ENCODE assay signal across 12 mouse cellular contexts in the genomic region with DNA sequence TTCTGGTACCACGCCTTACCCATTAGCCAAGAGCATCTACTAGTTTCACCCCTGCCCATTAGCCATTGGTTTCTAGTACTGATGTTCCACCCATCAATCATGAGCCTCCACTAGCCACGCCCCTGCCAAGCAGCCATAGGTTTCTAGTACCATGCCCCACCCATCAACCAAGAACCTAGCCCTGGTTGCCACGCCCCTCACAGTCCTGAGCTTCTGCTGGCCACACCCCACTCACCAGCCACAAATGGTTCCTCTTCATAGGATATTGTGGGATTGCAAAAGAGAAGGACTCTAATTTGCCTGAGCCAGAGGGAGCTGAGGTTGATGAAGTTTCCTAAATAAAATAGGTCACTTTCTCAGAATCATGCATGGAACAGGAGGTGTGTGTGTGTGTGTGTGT. TPM values are rescaled to one million over a fixed set of nuclear protein-coding genes. Genes with fewer than 3 reads are reported as not detected.
DNase-seq lines count a peak whose midpoint lies in the region; ATAC-seq and TF ChIP-seq lines count a peak whose summit lies in the region.
"Had no signal": no experiment of that assay in that cellular context is flagged by ENCODE, and none has a peak within 500 bp of the region (broad histone marks: within the 10 kb centered on the region; RNA-seq: fewer than 3 reads in every experiment).

No protein-coding gene starts in this region.

- WGBS in embryonic facial prominence, embryonic 14.5 days, result 63% methylated on average over 3 of the region's 3 CpGs
- 67% methylated on average over 3 of the region's 3 CpGs for WGBS in embryonic facial prominence, embryonic 10.5 days
- 50% methylated on average over 3 of the region's 3 CpGs for whole genome bisulfite sequencing in liver, postnatal 0 days (ENCODE audit: insufficient replicate concordance)
- WGBS in limb, embryonic 10.5 days, result 68% methylated on average over 3 of the region's 3 CpGs

- no peak overlapping the region for H3K27ac ChIP-seq in embryonic facial prominence, embryonic 14.5 days (replicated peaks; ENCODE audit: low read depth, low read length)
- H3K27ac ChIP-seq in embryonic facial prominence, embryonic 10.5 days (replicated peaks), result no peak overlapping the region
- no peak overlapping the region for H3K27ac ChIP-seq in liver, postnatal 0 days (ENCODE audit: low read depth)
- no peak overlapping the region for H3K27ac ChIP-seq in limb, embryonic 10.5 days
- H3K27ac ChIP-seq: limb, embryonic 12.5 days had no signal

- peaks cover 20% of the 10 kb centered on the region for H3K27me3 ChIP-seq in embryonic facial prominence, embryonic 14.5 days (replicated peaks; ENCODE audit: control insufficient read depth, insufficient read depth, low read length)
- H3K27me3 ChIP-seq in embryonic facial prominence, embryonic 10.5 days (replicated peaks; ENCODE audit: low read depth, poor library complexity, severe bottlenecking), result peaks cover 40% of the 10 kb centered on the region
- peaks cover 19% of the 10 kb centered on the region for H3K27me3 ChIP-seq in liver, postnatal 0 days (ENCODE audit: insufficient read depth, low read length)
- H3K27me3 ChIP-seq in limb, embryonic 10.5 days (ENCODE audit: low read depth, poor library complexity, severe bottlenecking), result peaks cover 41% of the 10 kb centered on the region

- no peaks in the 10 kb centered on the region for H3K36me3 ChIP-seq in embryonic facial prominence, embryonic 14.5 days (ENCODE audit: control insufficient read depth, insufficient read depth, low read length)
- H3K36me3 ChIP-seq in embryonic facial prominence, embryonic 10.5 days (replicated peaks), result no peaks in the 10 kb centered on the region; the same call in 1 of the 2 replicates
- H3K36me3 ChIP-seq in liver, postnatal 0 days (replicated peaks; ENCODE audit: insufficient read depth, low read length), result no peaks in the 10 kb centered on the region
- no peaks in the 10 kb centered on the region for H3K36me3 ChIP-seq in limb, embryonic 10.5 days
- H3K36me3 ChIP-seq: limb, embryonic 12.5 days had no signal

- H3K4me1 ChIP-seq in embryonic facial prominence, embryonic 14.5 days (ENCODE audit: control insufficient read depth, insufficient read depth, low read length), result no peaks in the 10 kb centered on the region
- peaks cover 6% of the 10 kb centered on the region for H3K4me1 ChIP-seq in embryonic facial prominence, embryonic 10.5 days
- no peaks in the 10 kb centered on the region for H3K4me1 ChIP-seq in liver, postnatal 0 days (ENCODE audit: insufficient read depth)
- H3K4me1 ChIP-seq in limb, embryonic 10.5 days, result peaks cover 6% of the 10 kb centered on the region; the same call in 1 of the 2 replicates
- H3K4me1 ChIP-seq: limb, embryonic 12.5 days had no signal

- TF ChIP-seq CTCF in liver, postnatal 0 days (IDR thresholded peaks at IDR 0.05; ENCODE audit: low read depth), result no peak

- TF ChIP-seq EP300 in liver, postnatal 0 days (IDR thresholded peaks at IDR 0.05; ENCODE audit: low read depth), result no peak

- H3K9ac ChIP-seq in embryonic facial prominence, embryonic 14.5 days (ENCODE audit: low read depth, low read length), result no peak overlapping the region
- H3K9ac ChIP-seq in liver, postnatal 0 days (replicated peaks), result no peak overlapping the region
- H3K9ac ChIP-seq: limb, embryonic 12.5 days had no signal

- no peak overlapping the region for H3K4me3 ChIP-seq in embryonic facial prominence, embryonic 14.5 days (ENCODE audit: low read depth, low read length)
- no peak overlapping the region for H3K4me3 ChIP-seq in embryonic facial prominence, embryonic 10.5 days
- H3K4me3 ChIP-seq in liver, postnatal 0 days (ENCODE audit: low read depth, low read length), result no peak overlapping the region
- H3K4me3 ChIP-seq in limb, embryonic 10.5 days, result no peak overlapping the region
- H3K4me3 ChIP-seq: limb, embryonic 12.5 days had no signal

- ATAC-seq in embryonic facial prominence, embryonic 14.5 days (ENCODE audit: low read depth), result no peak
- ATAC-seq in liver, postnatal 0 days, result no peak
- ATAC-seq: CD4-positive, CD25-positive, alpha-beta regulatory T cell, adult 4 months; inflammation-experienced regulatory T-cells, adult 6 months had no signal

- H3K9me3 ChIP-seq in embryonic facial prominence, embryonic 14.5 days (ENCODE audit: control insufficient read depth, low read length), result no peaks in the 10 kb centered on the region
- 0 out of 2 replicates have a peak, but pooled peaks cover 2% of the 10 kb centered on the region for H3K9me3 ChIP-seq in embryonic facial prominence, embryonic 10.5 days
- H3K9me3 ChIP-seq in liver, postnatal 0 days (ENCODE audit: low read length), result no peaks in the 10 kb centered on the region
- no peaks in the 10 kb centered on the region for H3K9me3 ChIP-seq in limb, embryonic 10.5 days (replicated peaks)

- H3K4me2 ChIP-seq in embryonic facial prominence, embryonic 14.5 days (ENCODE audit: low read depth, low read length), result no peak overlapping the region
- H3K4me2 ChIP-seq in liver, postnatal 0 days (ENCODE audit: low read depth, low read length), result no peak overlapping the region
- H3K4me2 ChIP-seq: limb, embryonic 12.5 days had no signal

- peak; percentile 54 for DNase-seq in embryonic facial prominence, embryonic 14.5 days (ENCODE audit: low spot score)
- no peak for DNase-seq in embryonic facial prominence, embryonic 10.5 days (ENCODE audit: low spot score)
- peak; percentile 31 for DNase-seq in A20 (ENCODE audit: low read depth, low spot score)
- DNase-seq in c-Kit-negative CD71-positive TER-119-positive erythroid progenitor cells, embryonic 14.5 days (ENCODE audit: low read depth, low spot score), result peak; percentile 11
- DNase-seq in liver, postnatal 0 days, result peak; percentile 39
- no peak for DNase-seq in limb, embryonic 10.5 days (ENCODE audit: low spot score)
- DNase-seq in heart, adult 18-20 months, result no peak
- no peak for DNase-seq in thymus, postnatal 36 days
- DNase-seq: gastrocnemius, postnatal 14 days had no signal

RNA-seq across cellular contexts. Expression of a gene that starts 14.2 kb away (rescaled TPM):
- polyA plus RNA-seq in embryonic facial prominence, embryonic 14.5 days (2014; fragmentation: Nextera tagmentation; extraction: Ambion mirVana), result 29.5 and 35.5 TPM in 2 replicates
- 55.5 and 67.7 TPM in 2 replicates for polyA plus RNA-seq in embryonic facial prominence, embryonic 10.5 days (2016; fragmentation: Nextera tagmentation; extraction: Ambion mirVana)
- polyA plus RNA-seq in liver, postnatal 0 days (2015; fragmentation: Nextera tagmentation; extraction: Ambion mirVana), result 1.9 and 2.0 TPM in 2 replicates
- polyA plus RNA-seq in limb, embryonic 10.5 days (2016; fragmentation: Nextera tagmentation; extraction: Ambion mirVana), result 17.8 and 20.9 TPM in 2 replicates
- total RNA-seq in heart, adult 18-20 months (2021), result 1 to 10 TPM; 4.8 to 6.1 TPM

RNA-seq across cellular contexts. Expression of a gene that starts 31.1 kb away (rescaled TPM):
- polyA plus RNA-seq in embryonic facial prominence, embryonic 14.5 days (2014; fragmentation: Nextera tagmentation; extraction: Ambion mirVana), result 0.28 and 0.29 TPM in 2 replicates
- 0.16 and 0.20 TPM in 2 replicates for polyA plus RNA-seq in embryonic facial prominence, embryonic 10.5 days (2016; fragmentation: Nextera tagmentation; extraction: Ambion mirVana)
- not detected in 2 replicates for polyA plus RNA-seq in liver, postnatal 0 days (2015; fragmentation: Nextera tagmentation; extraction: Ambion mirVana)
- polyA plus RNA-seq in limb, embryonic 10.5 days (2016; fragmentation: Nextera tagmentation; extraction: Ambion mirVana), result 0.05 and 0.09 TPM in 2 replicates
- total RNA-seq in heart, adult 18-20 months (2021), result under 1 TPM; 0.72 to 0.85 TPM
- polyA plus RNA-seq: CD4-positive, CD25-positive, alpha-beta regulatory T cell, adult 4 months; inflammation-experienced regulatory T-cells, adult 6 months had no signal

RNA-seq across cellular contexts. Expression of a gene that starts 41.0 kb away (rescaled TPM):
- polyA plus RNA-seq in embryonic facial prominence, embryonic 14.5 days (2014; fragmentation: Nextera tagmentation; extraction: Ambion mirVana), result 24.1 and 27.8 TPM in 2 replicates
- 25.8 and 26.7 TPM in 2 replicates for polyA plus RNA-seq in embryonic facial prominence, embryonic 10.5 days (2016; fragmentation: Nextera tagmentation; extraction: Ambion mirVana)
- 6.5 and 7.5 TPM in 2 replicates for polyA plus RNA-seq in liver, postnatal 0 days (2015; fragmentation: Nextera tagmentation; extraction: Ambion mirVana)
- 26.9 and 27.0 TPM in 2 replicates for polyA plus RNA-seq in limb, embryonic 10.5 days (2016; fragmentation: Nextera tagmentation; extraction: Ambion mirVana)
- total RNA-seq in heart, adult 18-20 months (2021), result 10 to 100 TPM; 19.0 to 21.0 TPM

Comparison
In these comparisons a context has a peak if more than half of its experiments do, and no peak if none do; other contexts are left out.
1. DNase-seq: peak in embryonic facial prominence, embryonic 14.5 days (single experiment), A20 (single experiment), c-Kit-negative CD71-positive TER-119-positive erythroid progenitor cells, embryonic 14.5 days (single experiment) and liver, postnatal 0 days (single experiment); none in embryonic facial prominence, embryonic 10.5 days (single experiment), limb, embryonic 10.5 days (single experiment), heart, adult 18-20 months (0 of 2) and thymus, postnatal 36 days (0 of 2).